Mouse (Mus musculus): Measurements from ENCODE around the gene Zbtb46.

Gene Zbtb46

GRCm38 (mm10) chr2:181397207-181397761 is 61.9 kb downstream of the Zbtb46 start:
- no peak for DNase-seq

GRCm38 (mm10) chr2:181394086-181394485 is 65.1 kb downstream of the Zbtb46 start:
- no peak for DNase-seq

- peak; percentile 82 for DNase-seq
These were observed 66.5 kb downstream of the Zbtb46 start for GRCm38 (mm10) chr2:181392600-181393213.

- DNase-seq, result no peak
These were observed 67.7 kb downstream of the Zbtb46 start for GRCm38 (mm10) chr2:181391541-181391940.

- no peak for DNase-seq
These were observed 68.2 kb downstream of the Zbtb46 start for GRCm38 (mm10) chr2:181391022-181391421.

GRCm38 (mm10) chr2:181390136-181390870 is 68.9 kb downstream of the Zbtb46 start:
- DNase-seq, result peak; percentile 62

- DNase-seq, result no peak
These were observed 72.5 kb downstream of the Zbtb46 start for GRCm38 (mm10) chr2:181386663-181387210.

GRCm38 (mm10) chr2:181385885-181386284 is 73.3 kb downstream of the Zbtb46 start:
- DNase-seq, result peak; percentile 79

GRCm38 (mm10) chr2:181384919-181385391 is 74.3 kb downstream of the Zbtb46 start:
- no peak for DNase-seq

- no peak for DNase-seq
These were observed 74.8 kb downstream of the Zbtb46 start for GRCm38 (mm10) chr2:181384463-181384862.

- DNase-seq, result no peak
These were observed 77.5 kb downstream of the Zbtb46 start for GRCm38 (mm10) chr2:181381631-181382306.

- no peak for DNase-seq
These were observed 78.1 kb downstream of the Zbtb46 start for GRCm38 (mm10) chr2:181381107-181381506.

- DNase-seq, result no peak
These were observed 79.0 kb downstream of the Zbtb46 start for GRCm38 (mm10) chr2:181380251-181380650.

- no peak for DNase-seq
These were observed 79.4 kb downstream of the Zbtb46 start, which contains the start of gene Lime1 for GRCm38 (mm10) chr2:181379778-181380177. TSS of gene Lime1 (plus strand) at chr2:181380078.

- no peak for DNase-seq
These were observed 80.5 kb downstream of the Zbtb46 start for GRCm38 (mm10) chr2:181378701-181379100.

GRCm38 (mm10) chr2:181377230-181377629 is 82.0 kb downstream of the Zbtb46 start:
- DNase-seq, result no peak

GRCm38 (mm10) chr2:181375787-181376186 is 83.4 kb downstream of the Zbtb46 start:
- DNase-seq, result no peak

- DNase-seq, result no peak
These were observed 89.2 kb downstream of the Zbtb46 start for GRCm38 (mm10) chr2:181370001-181370400.

GRCm38 (mm10) chr2:181365655-181366075 is 93.6 kb downstream of the Zbtb46 start:
- DNase-seq, result no peak

- peak; percentile 81 for DNase-seq
These were observed 94.2 kb downstream of the Zbtb46 start, which contains the start of the genes Zgpat and Arfrp1 for GRCm38 (mm10) chr2:181364860-181365596. TSS of gene Zgpat (plus strand) at chr2:181364928. TSS of gene Arfrp1 (minus strand) at chr2:181365404.

GRCm38 (mm10) chr2:181364487-181364859 is 94.8 kb downstream of the Zbtb46 start:
- no peak for DNase-seq

- DNase-seq, result no peak
These were observed 95.3 kb downstream of the Zbtb46 start for GRCm38 (mm10) chr2:181363946-181364345.
